Mouse (Mus musculus) hindbrain, embryonic 16.5 days (tissue): ENCODE measurements around the gene Gm4778. TPM values are rescaled to one million over a fixed set of nuclear protein-coding genes. Genes with fewer than 3 reads are reported as not detected.
A peak's percentile ranks its signal among the peaks of the same experiment; 100 is the strongest.
"Not testable (repeated sequence)": the region's sequence is repeated elsewhere in the genome, so short reads cannot be mapped to it uniquely, and the experiment has no call there.

ENCODE experiments used
- ATAC-seq: fragments of 200-750 bp; cut with Nextera tagmentation; 2 replicates; pipeline ENCODE4 v1.8.0; 2017; ENCODE audit warnings: moderate TSS enrichment, moderate library complexity
- H3K27ac ChIP-seq: fragments of 300-500 bp; sonication (generic); 2 replicates; pipeline ENCODE4 v1.5.1; 2014; ENCODE audit warnings: low read depth, mild to moderate bottlenecking, control low read depth, low read length, moderate library complexity
- H3K27me3 ChIP-seq: fragments of 300-500 bp; sonication (generic); replicated peaks from 2 replicates; pipeline ENCODE4 v1.6.1; 2014; ENCODE audit warnings: low read length; ENCODE audit not compliant: control insufficient read depth, insufficient read depth
- H3K36me3 ChIP-seq: fragments of 300-500 bp; sonication (generic); 2 replicates; pipeline ENCODE4 v1.6.1; 2014; ENCODE audit warnings: mild to moderate bottlenecking, low read length, moderate library complexity, mixed read lengths; ENCODE audit not compliant: control insufficient read depth, insufficient read depth
- H3K4me1 ChIP-seq: fragments of 300-500 bp; sonication (generic); 2 replicates; pipeline ENCODE4 v1.6.1; 2014; ENCODE audit warnings: low read depth, low read length; ENCODE audit not compliant: control insufficient read depth, insufficient read depth
- H3K4me2 ChIP-seq: fragments of 300-500 bp; sonication (generic); 2 replicates; pipeline ENCODE4 v1.6.1; 2014; ENCODE audit warnings: mild to moderate bottlenecking, low read length, control low read depth, moderate library complexity
- H3K4me3 ChIP-seq: fragments of 300-500 bp; sonication (generic); 2 replicates; pipeline ENCODE4 v1.5.1; 2014; ENCODE audit warnings: mild to moderate bottlenecking, low read length, control low read depth, moderate library complexity
- H3K9ac ChIP-seq: fragments of 300-500 bp; sonication (generic); 2 replicates; pipeline ENCODE4 v1.6.1; 2014; ENCODE audit warnings: low read depth, mild to moderate bottlenecking, control low read depth, low read length, moderate library complexity
- H3K9me3 ChIP-seq: fragments of 300-500 bp; sonication (generic); 2 replicates; pipeline ENCODE4 v1.6.1; 2014; ENCODE audit warnings: mild to moderate bottlenecking, low read length, moderate library complexity; ENCODE audit not compliant: control insufficient read depth
- WGBS: fragments of 180-500 bp; shearing (Covaris S2); extraction: QIAGEN DNeasy Blood & Tissue Kit; methylation state at CpG from one replicate; pipeline ENCODE4 v1.1.7; 2014; 5-methylcytosine and 5-hydroxymethylcytosine counted together
- polyA plus RNA-seq: library from polyadenylated mRNA; unstranded; fragments of >200 nt; fragmentation: Nextera tagmentation; extraction: Ambion mirVana; gene quantifications from 2 replicates; pipeline ENCODE4 v1.2.1, GENCODE M21; 2015

Gm4778 gene
- polyA plus RNA-seq: not detected in 2 replicates

DNA sequence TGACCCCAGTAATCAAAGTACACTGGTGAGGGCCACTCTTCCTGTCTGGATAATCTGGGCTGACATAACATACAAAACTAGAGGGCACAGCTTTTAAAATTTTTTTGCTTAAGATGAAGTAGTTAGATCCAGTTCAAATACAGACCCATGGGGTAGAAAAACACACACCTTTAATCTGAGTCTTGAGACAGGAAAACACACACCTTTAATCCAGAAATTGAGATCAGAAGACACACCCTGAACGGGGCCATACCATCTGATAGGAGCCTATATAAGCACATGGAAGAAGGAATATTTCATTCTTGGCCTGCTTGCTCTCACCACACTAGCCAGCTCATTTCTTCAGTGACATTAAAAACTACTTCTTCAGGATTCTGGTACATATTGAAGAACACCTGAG lies at the start of gene Gm4778:
Gene Gm4778 (plus strand): TSS at position 301 of the 400 bp plus-strand sequence.
- ATAC-seq: not testable (repeated sequence)

DNA sequence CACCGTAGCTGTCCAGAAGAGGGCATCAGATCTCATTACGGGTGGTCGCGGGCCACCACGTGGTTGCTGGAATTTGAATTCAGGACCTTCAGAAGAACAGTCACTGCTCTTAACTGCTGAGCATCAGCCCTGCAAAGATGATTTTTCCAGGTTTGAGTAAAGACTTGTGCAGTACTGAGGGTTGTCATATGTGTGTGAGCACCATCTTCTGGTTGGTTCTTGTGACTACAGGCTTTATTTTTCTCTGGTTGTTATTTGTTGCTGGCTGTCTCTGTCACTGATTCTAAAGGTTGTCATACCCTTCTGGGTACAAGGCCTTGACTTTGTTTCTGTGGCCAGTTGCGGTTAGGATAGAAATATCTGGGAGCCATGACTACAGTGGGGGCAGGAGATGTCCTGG lies 3.2 kb upstream of the Gm4778 start:
- ATAC-seq: peak; percentile 84
- 41% methylated on average over 6 of the region's 6 CpGs for WGBS
- no peaks in the 10 kb centered on the region for H3K4me1 ChIP-seq

More for the DNA sequence above, at the start of gene Gm4778:
- not testable (repeated sequence) for H3K36me3 ChIP-seq, H3K9ac ChIP-seq, H3K27me3 ChIP-seq, H3K4me2 ChIP-seq, H3K9me3 ChIP-seq, H3K4me1 ChIP-seq, H3K4me3 ChIP-seq, H3K27ac ChIP-seq
- 88% methylated on average over 1 of the region's 1 CpGs for WGBS

DNA sequence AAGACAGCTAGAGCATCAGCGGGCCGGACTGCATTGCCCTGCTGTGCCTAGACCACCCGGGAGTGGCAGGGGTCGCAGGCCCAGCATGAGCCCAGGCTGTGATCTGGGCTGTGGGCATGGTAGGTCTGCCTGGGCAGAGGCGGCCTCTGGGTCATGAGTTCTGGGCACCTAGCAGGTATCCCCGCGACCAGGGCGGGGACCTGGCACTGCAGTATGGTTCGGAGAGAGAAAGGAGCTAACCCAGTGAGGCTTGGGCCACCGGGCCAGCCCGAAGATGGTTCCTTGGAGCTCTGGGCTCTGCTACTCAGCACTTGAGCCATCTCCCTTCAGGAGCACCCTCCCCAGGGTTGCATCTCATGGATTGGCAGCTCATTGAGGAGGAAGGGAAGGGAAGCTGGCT lies 12.2 kb downstream of the Gm4778 start:
- Histone ChIP-seq H3K4me1 (no peaks in the 10 kb centered on the region), H3K4me2 (no peak overlapping the region), H3K27me3 (no peaks in the 10 kb centered on the region), H3K9ac (no peak overlapping the region), H3K27ac (no peak overlapping the region), H3K4me3 (no peak overlapping the region), H3K9me3 (no peaks in the 10 kb centered on the region), H3K36me3 (no peaks in the 10 kb centered on the region)
- ATAC-seq: no peak
- WGBS: 87% methylated on average over 9 of the region's 11 CpGs

More for the DNA sequence above, 3.2 kb upstream of the Gm4778 start:
- H3K9me3 ChIP-seq: no peaks in the 10 kb centered on the region
- H3K27me3 ChIP-seq: no peaks in the 10 kb centered on the region
- no peak overlapping the region for H3K4me3 ChIP-seq
- no peak overlapping the region for H3K4me2 ChIP-seq
- H3K36me3 ChIP-seq: no peaks in the 10 kb centered on the region
- no peak overlapping the region for H3K27ac ChIP-seq
- H3K9ac ChIP-seq: no peak overlapping the region

DNA sequence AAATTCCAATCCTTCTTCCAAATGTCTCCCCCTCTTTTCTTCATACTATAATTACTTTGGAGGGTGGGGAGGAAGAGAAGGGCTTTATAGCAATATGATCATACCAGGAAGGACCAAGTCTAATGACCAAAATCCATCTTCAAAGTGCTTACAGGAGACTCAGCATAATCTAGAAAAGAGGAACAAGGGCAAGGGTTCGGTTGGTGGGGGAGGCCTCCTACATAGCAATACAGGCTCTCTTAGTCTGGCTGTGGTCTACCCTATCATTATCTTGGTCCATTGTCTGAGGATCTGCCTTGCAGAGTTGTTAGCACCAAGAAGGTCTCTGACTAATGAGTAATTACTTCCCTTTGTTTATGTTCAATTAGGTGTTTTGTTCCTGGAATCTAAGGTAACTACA lies 41.6 kb downstream of the Gm4778 start:
- Histone ChIP-seq H3K36me3 (no peaks in the 10 kb centered on the region), H3K4me3 (no peak overlapping the region), H3K4me2 (no peak overlapping the region), H3K27ac (no peak overlapping the region), H3K9ac (no peak overlapping the region), H3K9me3 (no peaks in the 10 kb centered on the region), H3K27me3 (no peaks in the 10 kb centered on the region), H3K4me1 (peaks cover 3% of the 10 kb centered on the region)
- ATAC-seq: no peak
- WGBS: 81% methylated on average over 1 of the region's 1 CpGs

DNA sequence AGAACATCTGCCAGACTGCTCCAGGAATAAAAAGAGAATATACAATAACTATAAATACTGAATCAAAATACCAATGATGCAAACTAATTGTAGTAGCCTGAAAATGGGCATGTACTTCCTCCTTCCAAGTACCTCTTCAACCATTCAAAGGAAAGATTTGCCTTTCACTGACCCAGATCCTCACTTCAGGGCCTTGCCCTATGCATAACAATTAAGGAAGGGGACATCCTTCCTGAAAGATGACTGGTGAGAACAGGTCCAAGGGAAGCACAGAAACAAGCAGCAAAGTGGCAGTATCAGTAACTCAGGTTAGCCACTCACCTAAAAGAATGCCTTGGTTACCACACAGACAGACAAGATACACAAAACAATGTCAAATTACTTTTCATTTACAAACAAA lies 43.1 kb downstream of the Gm4778 start:
- no peak for ATAC-seq
- no peaks in the 10 kb centered on the region for H3K9me3 ChIP-seq
- H3K27me3 ChIP-seq: no peaks in the 10 kb centered on the region
- no peak overlapping the region for H3K4me3 ChIP-seq
- H3K36me3 ChIP-seq: no peaks in the 10 kb centered on the region
- no peak overlapping the region for H3K27ac ChIP-seq
- peaks cover 10% of the 10 kb centered on the region for H3K4me1 ChIP-seq
- H3K9ac ChIP-seq: no peak overlapping the region
- no peak overlapping the region for H3K4me2 ChIP-seq

DNA sequence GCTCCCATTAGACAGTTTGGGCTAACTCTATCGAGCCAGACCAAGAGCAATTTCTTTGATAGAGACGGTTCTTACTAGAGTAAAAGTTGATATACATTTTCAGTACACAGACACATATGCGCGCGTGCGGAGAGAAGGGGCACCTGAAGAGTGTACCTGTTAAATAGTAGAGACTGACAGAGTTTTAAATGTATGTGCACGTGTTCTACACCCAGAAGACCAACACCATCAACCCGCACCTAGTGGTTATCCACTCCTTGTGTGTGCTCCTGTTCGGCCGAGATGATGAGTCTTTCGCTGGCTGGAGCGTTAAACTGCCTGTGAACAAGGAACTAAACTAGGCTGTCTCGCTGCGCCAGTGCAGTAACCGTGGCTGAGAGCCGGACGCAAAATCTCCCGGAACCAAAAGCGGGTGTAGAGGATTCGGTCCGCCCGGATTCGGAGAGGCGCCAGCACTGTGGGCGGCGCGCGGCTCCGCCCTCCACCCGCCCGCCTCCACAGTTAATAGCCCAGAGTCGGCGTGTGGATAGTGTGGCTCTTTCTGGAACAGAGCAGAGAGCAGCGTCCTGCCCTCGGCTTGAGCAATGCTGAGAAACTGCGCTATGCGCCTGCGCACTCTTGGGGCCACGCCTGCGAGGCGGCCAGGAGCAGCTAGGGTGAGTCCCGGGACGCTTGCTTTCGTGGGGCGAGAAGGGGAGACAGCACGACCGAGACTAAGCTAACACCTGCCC lies 46.0 kb downstream of the Gm4778 start, which contains the start of gene Them4:
Gene Them4 (plus strand): TSS at position 457 of the 731 bp plus-strand sequence.
- Histone ChIP-seq H3K27ac (peak within 1 kb of the TSS; percentile 84), H3K27me3 (no peaks in the 10 kb centered on the region), H3K4me1 (peaks cover 10% of the 10 kb centered on the region), H3K4me3 (peak within 1 kb of the TSS; percentile 59), H3K9ac (peak within 1 kb of the TSS; percentile 74), H3K36me3 (no peaks in the 10 kb centered on the region), H3K4me2 (peak within 1 kb of the TSS; percentile 51), H3K9me3 (no peaks in the 10 kb centered on the region)
- 3% methylated on average over 47 of the region's 47 CpGs for WGBS
- peak; percentile 100 for ATAC-seq

DNA sequence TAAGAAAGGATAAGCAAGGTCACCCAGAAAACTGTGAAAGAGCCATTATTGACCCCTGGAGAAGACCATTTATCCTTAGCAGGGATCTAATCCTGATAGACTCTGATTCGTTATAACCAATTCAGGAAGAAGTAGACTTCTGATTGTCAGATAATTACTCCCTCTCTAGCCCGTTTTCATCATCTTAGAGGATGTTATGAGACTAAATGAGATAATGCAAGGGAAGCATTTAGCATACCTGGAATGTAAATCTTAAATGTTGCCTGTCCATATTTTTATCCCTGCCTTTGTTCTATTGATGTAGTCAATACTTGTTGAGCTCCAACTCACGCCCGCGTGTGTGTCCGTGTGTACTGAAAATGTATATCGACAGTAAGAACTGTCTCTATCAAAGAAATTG lies 46.7 kb downstream of the Gm4778 start:
- H3K4me1 ChIP-seq: peaks cover 10% of the 10 kb centered on the region
- no peaks in the 10 kb centered on the region for H3K27me3 ChIP-seq
- H3K9me3 ChIP-seq: no peaks in the 10 kb centered on the region
- no peaks in the 10 kb centered on the region for H3K36me3 ChIP-seq
- H3K4me2 ChIP-seq: peak overlapping the region; percentile 51
- peak overlapping the region; percentile 59 for H3K4me3 ChIP-seq
- ATAC-seq: no peak
- peak overlapping the region; percentile 74 for H3K9ac ChIP-seq
- peak overlapping the region; percentile 84 for H3K27ac ChIP-seq
- WGBS: 49% methylated on average over 7 of the region's 7 CpGs

DNA sequence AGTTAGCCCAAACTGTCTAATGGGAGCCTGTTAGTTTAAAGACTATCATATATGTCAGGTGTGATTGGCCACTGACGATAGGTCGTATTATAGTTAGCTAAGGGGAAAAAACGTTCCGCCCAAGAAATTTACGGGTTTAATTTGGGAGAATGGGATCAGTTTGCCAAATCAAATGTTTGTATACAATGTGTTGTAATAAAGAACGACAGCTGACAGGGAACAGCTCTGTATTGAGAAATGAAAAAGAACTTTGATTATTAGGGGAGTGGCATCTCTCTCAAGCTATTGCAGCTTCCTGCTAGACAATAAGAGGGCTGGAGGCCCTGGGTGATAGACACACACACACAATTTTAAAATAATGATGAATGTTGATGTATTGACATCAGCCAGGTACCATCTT lies 47.1 kb downstream of the Gm4778 start:
- 72% methylated on average over 6 of the region's 6 CpGs for WGBS
- Histone ChIP-seq H3K36me3 (no peaks in the 10 kb centered on the region), H3K9me3 (no peaks in the 10 kb centered on the region), H3K9ac (peak overlapping the region; percentile 74), H3K27me3 (no peaks in the 10 kb centered on the region), H3K4me1 (peaks cover 10% of the 10 kb centered on the region), H3K27ac (no peak overlapping the region; the same call in 1 of the 2 replicates), H3K4me2 (peak overlapping the region; percentile 51), H3K4me3 (peak overlapping the region; percentile 59)
- ATAC-seq: no peak

DNA sequence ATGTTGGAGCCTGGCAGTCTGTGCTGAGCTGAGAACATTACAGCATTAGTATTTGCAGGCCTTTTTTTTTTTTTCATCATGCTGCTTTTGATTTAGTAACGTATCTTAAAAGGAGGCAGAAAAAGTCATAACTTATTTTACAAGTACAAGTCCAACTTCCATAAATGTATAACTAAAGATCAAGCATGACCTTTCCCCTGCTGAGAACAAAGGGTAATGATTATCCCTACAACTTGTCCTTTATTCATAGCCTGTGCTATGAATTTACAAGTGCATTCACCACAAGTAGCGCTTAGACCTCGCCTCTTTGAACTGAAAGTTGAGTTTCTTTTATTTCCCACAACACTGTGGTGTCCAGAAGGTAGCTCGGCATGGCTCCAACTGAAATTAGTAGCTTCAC lies 47.5 kb downstream of the Gm4778 start:
- H3K9me3 ChIP-seq: no peaks in the 10 kb centered on the region
- H3K4me2 ChIP-seq: peak overlapping the region; percentile 51
- peak overlapping the region; percentile 59; the same call in 1 of the 2 replicates for H3K4me3 ChIP-seq
- H3K36me3 ChIP-seq: no peaks in the 10 kb centered on the region
- H3K27ac ChIP-seq: no peak overlapping the region
- H3K4me1 ChIP-seq: peaks cover 10% of the 10 kb centered on the region
- no peak overlapping the region for H3K9ac ChIP-seq
- H3K27me3 ChIP-seq: no peaks in the 10 kb centered on the region
- no peak for ATAC-seq
- WGBS: 71% methylated on average over 4 of the region's 4 CpGs
